Mouse (Mus musculus) heart, adult 2 months (tissue): ENCODE measurements at regions not wholly inside any gene's neighbourhood (a gene's known extent, or its start where the extent isn't known, plus 50 kb on each side); places are given as distances from the start of the nearest gene placed in this dataset.

Source experiments
- CTCF ChIP-seq: fragments of 200-600 bp; IDR thresholded peaks from 2 replicates; pipeline ENCODE4 v1.8.1; 2022; ENCODE audit warnings: antibody characterized with exemption, mild to moderate bottlenecking, moderate library complexity
- POLR2A ChIP-seq: fragments of 200-500 bp; IDR thresholded peaks from 2 replicates; pipeline ENCODE4 v1.6.1; 2011; ENCODE audit warnings: mild to moderate bottlenecking, low read depth, low read length, control low read depth; ENCODE audit not compliant: insufficient read depth

DNA sequence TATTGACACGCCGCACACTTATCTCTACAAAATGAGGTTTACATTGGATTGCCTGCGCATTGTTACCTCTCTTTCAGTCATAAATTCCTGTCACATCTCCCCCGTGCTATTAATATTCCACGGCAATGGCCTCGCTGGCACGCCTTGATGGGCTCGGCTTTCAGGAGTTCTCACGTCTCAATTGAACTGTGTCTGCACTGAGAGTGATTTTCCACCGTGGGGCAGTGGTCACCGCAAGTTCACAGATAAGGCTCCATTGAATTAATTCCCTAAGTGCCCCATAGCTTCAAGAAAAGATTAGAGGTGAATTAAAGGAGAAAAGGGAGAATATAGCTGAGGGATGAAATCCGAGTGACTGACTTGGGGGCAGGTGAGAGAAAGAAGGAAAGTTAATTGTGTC lies 424.5 kb downstream of the Ajap1 start:
- TF ChIP-seq POLR2A = no peak
- TF ChIP-seq CTCF = no peak
